Mouse (Mus musculus): ENCODE results near the gene Hoxc9.
A peak's percentile ranks its signal among the peaks of the same experiment; 100 is the strongest.

Gene Hoxc9

GRCm38 (mm10) chr15:102978615-102979515, 2.6 kb downstream of the Hoxc9 start:
- no peak for DNase-seq

DNA sequence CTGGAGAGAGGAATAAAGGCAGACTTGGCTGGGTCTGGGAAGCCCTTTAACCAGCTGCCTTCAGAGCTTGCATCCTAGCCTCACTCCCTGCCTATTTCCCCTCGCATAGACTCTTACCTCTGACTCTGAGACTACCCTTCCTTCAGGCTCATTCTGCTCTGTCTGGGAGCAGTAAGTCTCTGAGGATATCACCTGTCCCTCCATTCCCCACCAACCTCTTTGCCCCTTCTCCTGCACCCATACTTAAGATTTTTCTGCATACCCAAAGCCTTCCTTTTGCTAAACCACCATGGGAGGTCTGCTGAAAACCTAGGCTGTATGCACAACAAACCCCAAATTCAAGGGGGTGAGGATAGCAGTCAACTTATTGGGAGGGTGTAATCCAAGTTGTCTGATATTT, 3.7 kb downstream of the Hoxc9 start:
- DNase-seq: no peak

DNA sequence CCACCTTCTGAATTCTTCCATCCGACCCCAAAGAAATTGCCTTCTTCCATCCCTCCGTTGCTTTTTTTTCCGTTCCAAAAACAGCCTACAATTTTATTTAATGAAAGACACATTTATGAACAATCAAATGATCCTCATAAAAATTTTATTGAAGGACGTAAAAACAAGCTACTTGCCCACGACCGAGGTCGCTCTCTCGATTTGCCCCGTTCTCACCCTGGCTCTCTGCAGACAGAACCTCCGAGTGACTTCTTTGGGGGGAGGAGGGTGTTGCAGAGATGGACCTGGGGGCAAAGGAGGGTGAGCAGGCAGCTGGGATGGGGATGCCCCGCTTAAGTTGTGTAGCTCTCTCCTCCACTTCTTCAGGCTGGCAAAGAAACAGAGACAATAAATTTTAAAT, 4.1 kb downstream of the Hoxc9 start:
- no peak for DNase-seq

GRCm38 (mm10) chr15:102980912-102981311, 4.7 kb downstream of the Hoxc9 start:
- no peak for DNase-seq

GRCm38 (mm10) chr15:102981379-102982288, 5.4 kb downstream of the Hoxc9 start:
- DNase-seq: peak in 1 of 2 experiments; percentile 67

DNA sequence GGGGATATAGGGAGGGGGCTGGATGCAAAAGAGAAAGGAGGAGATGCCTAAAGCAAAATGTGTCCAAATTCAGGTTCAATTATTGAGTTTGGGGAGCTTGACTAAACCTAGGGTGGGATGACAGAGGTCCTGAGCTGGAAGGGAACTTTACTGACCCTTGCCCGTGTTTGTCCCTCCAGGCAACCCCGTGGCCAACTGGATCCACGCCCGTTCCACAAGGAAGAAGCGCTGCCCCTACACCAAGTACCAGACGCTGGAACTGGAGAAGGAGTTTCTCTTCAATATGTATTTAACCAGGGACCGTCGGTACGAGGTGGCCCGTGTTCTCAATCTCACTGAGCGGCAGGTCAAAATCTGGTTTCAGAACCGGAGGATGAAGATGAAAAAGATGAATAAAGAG, 7.5 kb downstream of the Hoxc9 start:
- DNase-seq: no peak

DNA sequence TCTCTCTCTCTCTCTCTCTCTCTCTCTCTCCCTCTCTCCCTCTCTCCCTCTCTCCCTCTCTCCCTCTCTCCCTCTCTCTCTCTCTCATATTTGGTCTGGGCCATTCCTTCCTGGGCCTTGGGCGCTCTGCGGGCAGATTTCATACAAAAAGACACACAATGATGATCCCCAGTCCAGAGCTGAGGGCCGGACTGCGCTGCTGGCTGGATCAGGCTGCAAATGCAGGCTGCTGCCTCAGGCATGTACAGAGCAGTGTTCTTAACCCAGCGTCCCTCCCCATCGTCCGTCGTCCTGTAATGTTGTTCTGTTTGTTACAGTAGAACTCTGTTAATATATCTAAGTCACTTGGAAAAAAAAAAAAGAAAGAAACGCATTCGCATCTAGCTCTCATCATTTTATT, 8.3 kb downstream of the Hoxc9 start:
- DNase-seq: no peak

DNA sequence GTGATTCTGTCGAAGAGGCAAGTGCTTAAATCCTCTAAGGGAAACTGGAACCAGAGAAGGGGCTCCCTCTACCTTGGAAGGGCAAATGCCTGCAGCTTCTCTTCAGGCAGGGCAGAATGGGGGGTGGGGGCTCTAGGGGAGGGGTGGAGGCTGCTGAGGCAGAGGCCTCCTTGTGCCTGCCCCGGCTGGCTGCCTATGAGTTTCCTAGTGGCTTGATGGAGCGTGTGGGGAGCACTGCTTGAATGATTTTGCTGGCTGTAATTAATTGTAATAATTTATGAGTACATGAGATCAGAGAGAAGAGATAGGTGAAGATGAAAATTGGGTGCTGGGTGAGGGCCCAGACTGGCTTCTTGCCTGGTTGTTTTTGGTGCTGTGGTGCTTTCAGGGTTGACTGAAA, 8.7 kb downstream of the Hoxc9 start:
- DNase-seq: no peak

- peak; percentile 89 to 97 for DNase-seq
Observed at GRCm38 (mm10) chr15:102987124-102987833, 11.0 kb downstream of the Hoxc9 start.

GRCm38 (mm10) chr15:102988078-102988477, 11.8 kb downstream of the Hoxc9 start:
- DNase-seq: no peak

- DNase-seq: no peak
Observed at GRCm38 (mm10) chr15:102990461-102991397, 14.5 kb downstream of the Hoxc9 start, which contains the start of gene Hoxc8. Gene Hoxc8, plus strand, starts transcription at chr15:102990607.

DNA sequence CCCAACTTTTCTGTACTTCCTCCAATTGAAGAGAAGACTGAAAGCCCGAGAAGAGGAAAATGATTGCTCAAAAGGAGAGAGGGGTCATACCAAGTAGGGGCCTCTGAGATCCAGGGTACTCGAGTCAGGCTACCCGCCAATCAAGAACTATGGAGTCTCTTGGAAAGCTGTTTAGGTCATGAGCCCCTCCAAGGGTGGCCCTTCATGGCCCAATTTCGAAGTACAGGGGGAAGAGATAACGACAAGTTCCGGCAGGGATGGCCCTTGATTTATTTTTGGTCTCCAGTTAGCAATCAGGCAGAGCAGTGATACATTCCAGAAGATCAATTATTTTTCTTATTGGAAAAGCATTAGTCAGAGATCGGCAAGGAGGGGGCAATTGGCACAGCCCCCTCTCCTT, 15.5 kb downstream of the Hoxc9 start:
- DNase-seq: no peak

GRCm38 (mm10) chr15:102992206-102992605, 16.0 kb downstream of the Hoxc9 start:
- no peak for DNase-seq

GRCm38 (mm10) chr15:102992863-102993262, 16.6 kb downstream of the Hoxc9 start:
- DNase-seq: no peak

DNA sequence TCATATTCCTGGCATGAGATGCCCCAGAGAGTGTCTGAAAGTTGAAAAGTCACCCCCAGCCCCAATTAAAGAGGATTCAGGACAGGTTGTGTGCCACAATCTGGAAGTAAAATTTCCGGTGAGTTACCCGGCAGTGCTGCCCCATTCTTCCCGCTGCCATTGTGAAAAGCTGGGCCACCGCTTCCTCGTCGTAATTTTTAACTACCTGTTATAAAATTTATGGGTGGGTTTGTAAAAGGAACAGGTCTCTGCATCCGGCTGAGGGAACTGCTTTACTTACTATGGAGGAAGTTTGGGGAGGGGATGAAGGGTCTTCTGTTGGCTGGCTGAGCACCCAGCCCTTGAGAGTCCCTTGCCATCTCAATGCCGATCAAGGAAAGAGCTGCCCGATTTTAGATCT, 20.3 kb downstream of the Hoxc9 start:
- no peak for DNase-seq

DNA sequence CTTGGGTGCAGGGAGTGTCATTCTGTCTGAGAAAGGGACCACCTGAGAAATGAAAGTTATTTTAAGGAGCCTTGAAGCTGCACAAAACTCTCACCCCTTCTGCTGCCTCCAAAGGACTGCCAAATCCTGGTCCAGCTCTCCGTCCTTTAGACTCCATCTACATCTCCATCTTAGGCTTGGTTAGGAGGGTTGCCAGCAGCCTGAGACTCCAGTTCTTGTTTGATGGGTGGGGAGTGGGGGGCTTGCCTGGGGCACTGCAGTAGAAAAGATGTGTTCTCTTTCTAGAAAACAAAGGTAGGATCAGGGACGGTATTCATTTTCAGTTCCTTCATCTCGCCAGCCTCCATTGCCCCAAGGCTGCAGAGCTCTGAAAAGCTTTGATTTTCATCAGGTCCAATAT, 21.2 kb downstream of the Hoxc9 start:
- DNase-seq: no peak

DNA sequence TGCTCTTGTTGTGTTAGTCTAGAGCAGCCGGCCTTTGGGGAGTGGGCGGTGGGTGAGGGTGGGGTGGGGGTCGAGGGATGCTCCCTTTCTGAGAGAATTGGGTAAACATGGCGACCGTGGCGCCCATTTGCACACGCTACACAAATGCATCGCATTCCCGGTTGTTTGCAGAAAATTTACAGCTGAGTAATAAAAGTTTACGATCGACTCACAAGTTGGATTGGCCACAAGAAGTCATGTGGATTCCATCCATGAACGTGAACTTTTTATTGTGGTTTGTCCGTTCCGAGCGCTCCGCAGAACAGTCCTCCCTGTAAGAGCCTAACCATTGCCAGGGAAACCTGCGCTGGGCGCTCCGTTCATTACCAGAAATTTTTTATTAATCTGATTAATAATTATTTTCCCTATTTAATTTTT, 21.7 kb downstream of the Hoxc9 start, which contains the start of gene Hoxc6:
TSS of gene Hoxc6 (plus strand) at position 319 of the 417 bp plus-strand sequence.
- peak; percentile 63 to 75 for DNase-seq

GRCm38 (mm10) chr15:102998608-102999182, 22.5 kb downstream of the Hoxc9 start:
- DNase-seq: no peak

- DNase-seq: peak; percentile 89 to 93
Observed at GRCm38 (mm10) chr15:102999183-102999831, 23.1 kb downstream of the Hoxc9 start.

GRCm38 (mm10) chr15:102999955-103000354, 23.7 kb downstream of the Hoxc9 start:
- DNase-seq: peak in 1 of 2 experiments; percentile 45

DNA sequence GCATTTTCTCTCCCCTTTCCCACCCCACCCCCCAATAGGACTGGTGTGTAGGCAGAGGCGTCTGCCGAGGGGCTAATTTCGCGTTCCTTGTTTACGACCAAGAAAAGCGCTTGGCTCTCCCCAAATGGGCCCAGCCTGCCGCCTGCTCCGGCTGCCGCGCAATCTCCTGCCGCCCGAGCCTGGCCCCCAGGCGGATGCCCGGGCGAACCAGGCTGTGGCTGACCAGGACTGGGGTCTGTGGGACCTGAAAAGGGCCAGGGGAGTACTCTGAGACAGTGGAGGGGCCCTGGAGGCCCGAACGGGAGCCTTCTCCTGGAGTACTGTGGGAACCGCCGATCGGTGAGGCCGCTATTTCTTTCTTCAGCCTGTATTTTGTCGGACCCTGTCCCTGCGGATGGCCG, 24.3 kb downstream of the Hoxc9 start:
- DNase-seq: no peak
